Mouse (Mus musculus): ENCODE data around the gene Slc26a10.

GRCm38 (mm10) chr10:127225213-127225612, 44.8 kb upstream of the Slc26a10 start:
- TF ChIP-seq CTCF (IDR thresholded peaks at IDR 0.05) (no peak), EP300 (IDR thresholded peaks at IDR 0.05; ENCODE audit: insufficient read depth, low read depth, low read length) (no peak)
